Mouse (Mus musculus) kidney, adult 2 months (tissue): Measurements from ENCODE around the gene Hnrnpdl.

Experiments used
- CTCF ChIP-seq: fragments of 200-500 bp; conservative IDR thresholded peaks from 2 replicates; pipeline ENCODE4 v1.5.1; 2011; ENCODE audit warnings: low read depth, mild to moderate bottlenecking, control low read depth, low read length, moderate library complexity, mixed read lengths; ENCODE audit not compliant: insufficient read depth, insufficient read length
- POLR2A ChIP-seq: fragments of 200-500 bp; IDR thresholded peaks from one replicate; pipeline ENCODE4 v1.6.1; 2011; ENCODE audit warnings: low read depth, low read length, control low read depth

- TF ChIP-seq CTCF (no peak), POLR2A (no peak)
Observed at GRCm38 (mm10) chr5:100049904-100050303, 10.4 kb upstream of the Hnrnpdl start.
